Mouse (Mus musculus) stomach, embryonic 14.5 days (tissue): ENCODE results near the gene Ikzf3. TPM values are rescaled to one million over a fixed set of nuclear protein-coding genes. Genes with fewer than 3 reads are reported as not detected.

Source experiments
- ATAC-seq: fragments of 200-750 bp; cut with Nextera tagmentation; 2 replicates; pipeline ENCODE4 v1.8.0; 2017; ENCODE audit warnings: low read depth, moderate TSS enrichment; ENCODE audit not compliant: insufficient number of reproducible peaks, insufficient read depth, low FRiP score
- H3K27ac ChIP-seq: fragments of 300-500 bp; sonication (generic); 2 replicates; pipeline ENCODE4 v1.5.1; 2014; ENCODE audit warnings: mild to moderate bottlenecking, low read length, moderate library complexity, mixed read lengths
- H3K27me3 ChIP-seq: fragments of 300-500 bp; sonication (generic); 2 replicates; pipeline ENCODE4 v1.6.1; 2014; ENCODE audit warnings: low read length, control low read depth, mixed read lengths; ENCODE audit not compliant: control insufficient read depth, insufficient read depth
- H3K36me3 ChIP-seq: fragments of 300-500 bp; sonication (generic); 2 replicates; pipeline ENCODE4 v1.6.1; 2014; ENCODE audit warnings: mild to moderate bottlenecking, control low read depth, low read length, moderate library complexity, mixed read lengths; ENCODE audit not compliant: control insufficient read depth, insufficient read depth
- H3K4me1 ChIP-seq: fragments of 300-500 bp; sonication (generic); 2 replicates; pipeline ENCODE4 v1.6.1; 2014; ENCODE audit warnings: low read length, control low read depth, mixed read lengths; ENCODE audit not compliant: control insufficient read depth, insufficient read depth
- H3K4me2 ChIP-seq: fragments of 300-500 bp; sonication (generic); replicated peaks from 2 replicates; pipeline ENCODE4 v1.6.1; 2014; ENCODE audit warnings: low read depth, low read length, control low read depth
- H3K4me3 ChIP-seq: fragments of 300-500 bp; sonication (generic); 2 replicates; pipeline ENCODE4 v1.5.1; 2014; ENCODE audit warnings: low read depth, low read length, control low read depth
- H3K9ac ChIP-seq: fragments of 300-500 bp; sonication (generic); replicated peaks from 2 replicates; pipeline ENCODE4 v1.6.1; 2014; ENCODE audit warnings: low read depth, mild to moderate bottlenecking, control low read depth, low read length, moderate library complexity, mixed read lengths
- H3K9me3 ChIP-seq: fragments of 300-500 bp; sonication (generic); 2 replicates; pipeline ENCODE4 v1.6.1; 2016; ENCODE audit warnings: low read depth, low read length, control low read depth; ENCODE audit not compliant: control insufficient read depth
- WGBS: fragments of 180-500 bp; shearing (Covaris S2); extraction: QIAGEN DNeasy Blood & Tissue Kit; methylation state at CpG from one replicate; pipeline ENCODE4 v1.1.7; 2014; 5-methylcytosine and 5-hydroxymethylcytosine counted together
- polyA plus RNA-seq: library from polyadenylated mRNA; unstranded; fragments of >200 nt; fragmentation: Nextera tagmentation; extraction: Ambion mirVana; gene quantifications from 2 replicates; pipeline ENCODE4 v1.2.1, GENCODE M21; 2014

The Ikzf3 gene
- polyA plus RNA-seq, 1 experiment from 2014 or later, result 0.23 TPM

DNA sequence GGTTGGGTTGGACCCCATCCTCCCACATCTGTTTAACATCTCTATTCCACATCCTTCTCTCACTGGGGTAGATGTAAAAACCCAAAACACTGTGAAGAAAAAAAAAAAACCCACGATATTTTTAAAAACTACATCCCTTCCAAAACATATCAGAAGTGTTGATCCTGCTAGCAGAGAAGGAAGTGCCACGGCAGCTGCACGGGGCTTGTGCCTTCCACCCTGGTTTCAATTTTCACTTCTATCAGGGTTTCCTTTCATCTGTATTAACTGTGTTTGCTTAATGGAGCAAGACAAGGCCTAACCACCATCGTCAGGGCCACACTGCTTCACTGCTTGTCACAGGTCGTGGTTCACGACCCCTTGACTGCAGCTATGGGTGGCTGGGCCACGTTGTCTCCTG is 52.9 kb downstream of the Ikzf3 start:
- Histone ChIP-seq H3K9ac (no peak overlapping the region), H3K27me3 (no peaks in the 10 kb centered on the region), H3K36me3 (no peaks in the 10 kb centered on the region), H3K4me2 (no peak overlapping the region), H3K4me1 (no peaks in the 10 kb centered on the region), H3K27ac (no peak overlapping the region), H3K4me3 (no peak overlapping the region), H3K9me3 (no peaks in the 10 kb centered on the region)
- no peak for ATAC-seq
- 27% methylated on average over 7 of the region's 7 CpGs for WGBS

DNA sequence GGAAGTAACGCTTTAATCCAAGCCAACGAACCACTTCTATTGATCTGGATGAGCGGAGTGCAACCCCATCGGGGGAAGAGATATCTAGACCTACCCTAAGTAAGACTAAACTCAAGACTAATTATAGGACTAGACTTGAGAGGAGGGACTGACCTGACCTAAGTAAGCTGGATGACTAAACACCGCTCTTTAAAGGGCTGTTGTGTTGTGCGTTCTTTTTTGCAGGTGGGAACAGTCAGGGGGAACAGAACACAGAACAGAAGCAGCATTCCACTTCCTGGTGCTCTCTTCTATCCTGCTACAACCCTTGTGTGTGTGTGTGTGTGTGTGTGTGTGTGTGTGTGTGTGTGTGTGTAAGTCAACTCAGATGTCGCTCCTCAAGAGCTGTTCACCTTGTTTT is 54.3 kb downstream of the Ikzf3 start:
- ATAC-seq, result no peak
- no peak overlapping the region for H3K4me3 ChIP-seq
- H3K36me3 ChIP-seq, result no peaks in the 10 kb centered on the region
- H3K4me2 ChIP-seq, result no peak overlapping the region
- WGBS, result 89% methylated on average over 7 of the region's 7 CpGs
- no peaks in the 10 kb centered on the region for H3K9me3 ChIP-seq
- H3K27me3 ChIP-seq, result no peaks in the 10 kb centered on the region
- no peak overlapping the region for H3K9ac ChIP-seq
- no peak overlapping the region for H3K27ac ChIP-seq
- H3K4me1 ChIP-seq, result no peaks in the 10 kb centered on the region

DNA sequence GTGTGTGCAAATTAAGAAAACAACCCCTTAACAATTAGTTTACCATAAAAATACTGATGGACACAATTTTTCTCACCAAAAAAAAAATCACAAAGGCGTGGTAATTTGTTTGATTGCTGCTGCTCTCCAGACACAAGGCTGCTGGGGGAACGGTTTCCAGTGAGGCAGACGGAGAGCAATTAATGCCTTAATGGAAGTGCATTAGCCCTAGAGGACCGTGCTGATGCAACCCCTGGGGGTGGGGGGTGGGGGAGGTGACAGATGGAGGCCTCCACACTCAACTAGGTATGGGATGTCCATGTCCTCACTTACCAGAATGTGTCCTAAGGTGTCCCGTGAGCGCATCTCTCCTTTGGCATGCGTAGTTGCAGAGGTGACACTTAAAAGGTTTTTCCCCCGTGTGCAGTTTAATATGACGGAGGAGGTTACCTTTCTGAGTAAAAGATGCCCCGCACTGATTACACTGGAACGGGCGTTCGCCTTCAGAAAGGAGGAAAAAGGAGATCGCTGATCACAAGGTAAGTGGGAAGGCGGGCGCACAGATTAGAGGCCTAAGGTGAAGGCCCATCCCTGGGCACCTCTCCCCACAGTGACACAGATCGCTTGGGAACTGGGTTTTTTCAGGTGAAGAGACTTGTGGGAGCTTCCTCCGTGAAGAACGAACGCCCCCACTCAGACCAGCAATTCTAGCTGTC is 57.1 kb downstream of the Ikzf3 start:
- Histone ChIP-seq H3K27me3 (no peaks in the 10 kb centered on the region), H3K4me1 (no peaks in the 10 kb centered on the region), H3K36me3 (no peaks in the 10 kb centered on the region), H3K9ac (no peak overlapping the region), H3K27ac (no peak overlapping the region), H3K4me3 (no peak overlapping the region), H3K9me3 (no peaks in the 10 kb centered on the region), H3K4me2 (no peak overlapping the region)
- 64% methylated on average over 20 of the region's 20 CpGs for WGBS
- no peak for ATAC-seq

DNA sequence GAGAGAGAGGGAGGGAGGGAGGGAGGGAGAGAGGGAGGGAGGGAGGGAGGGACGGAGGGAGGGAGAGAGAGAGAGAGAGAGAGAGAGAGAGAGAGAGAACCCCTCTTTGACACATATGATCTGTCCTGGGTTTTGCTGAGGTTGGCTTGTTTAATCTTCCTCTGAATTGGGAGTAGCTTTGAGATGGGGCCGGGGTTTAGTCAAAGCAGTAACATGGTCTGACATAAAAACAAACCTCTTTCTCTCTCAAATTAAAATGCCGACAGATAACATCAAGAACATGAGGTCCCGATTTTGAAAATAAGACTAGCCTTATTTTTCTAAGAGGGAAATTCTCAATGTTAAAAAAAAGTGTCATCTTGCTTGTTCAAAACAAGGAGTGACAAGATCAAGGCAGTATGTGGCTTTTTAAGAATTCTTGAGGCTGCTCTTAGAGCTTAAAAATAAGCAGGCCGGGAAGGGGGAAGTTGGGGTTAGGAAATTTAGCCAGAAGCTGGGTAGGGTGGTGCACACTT is 58.2 kb downstream of the Ikzf3 start:
- Histone ChIP-seq H3K9me3 (no peaks in the 10 kb centered on the region), H3K9ac (no peak overlapping the region), H3K27ac (no peak overlapping the region), H3K4me1 (no peaks in the 10 kb centered on the region), H3K27me3 (no peaks in the 10 kb centered on the region), H3K4me3 (no peak overlapping the region), H3K36me3 (no peaks in the 10 kb centered on the region), H3K4me2 (no peak overlapping the region)
- 73% methylated on average over 4 of the region's 5 CpGs for WGBS
- ATAC-seq, result no peak

DNA sequence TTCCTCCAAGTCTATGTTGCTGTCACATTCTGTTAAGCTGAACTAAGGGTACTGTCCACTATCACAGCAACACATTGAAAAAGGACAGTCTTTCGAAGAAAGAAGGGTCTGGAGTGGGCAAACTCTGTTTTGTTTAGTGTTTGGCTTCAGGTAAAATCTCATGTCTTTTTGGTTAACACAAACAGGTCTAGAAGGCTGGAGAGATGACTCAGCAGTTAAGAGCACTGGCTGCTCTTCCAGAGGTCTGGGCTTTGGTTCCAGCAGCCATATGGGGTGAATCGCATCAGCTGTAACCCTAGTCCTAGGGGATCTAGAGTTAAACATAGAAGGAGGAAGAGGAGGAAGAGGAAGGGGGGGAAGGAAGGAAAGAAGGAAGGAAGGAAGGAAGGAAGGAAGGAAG is 60.1 kb downstream of the Ikzf3 start:
- no peak overlapping the region for H3K27ac ChIP-seq

DNA sequence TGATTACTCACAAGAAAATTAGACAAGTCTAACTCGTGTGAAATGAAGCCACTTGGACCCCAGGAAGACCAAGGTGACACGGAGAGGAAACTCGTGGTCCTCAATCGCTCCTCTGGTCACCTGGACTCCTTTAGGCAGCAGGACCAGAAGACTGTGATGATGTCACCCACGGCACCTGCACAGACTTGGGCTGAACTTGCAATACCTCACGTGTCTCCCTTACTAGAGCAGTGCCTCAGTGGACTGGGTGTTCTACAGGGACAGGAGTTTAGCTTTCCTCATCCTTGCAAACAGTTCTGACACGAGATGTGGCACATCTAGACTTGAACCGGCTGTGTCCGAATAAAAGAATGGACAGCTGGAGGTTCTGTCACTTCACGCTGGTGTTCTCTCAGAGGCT is 63.8 kb downstream of the Ikzf3 start:
- Histone ChIP-seq H3K27ac (no peak overlapping the region), H3K4me2 (no peak overlapping the region), H3K9me3 (no peaks in the 10 kb centered on the region), H3K4me3 (no peak overlapping the region), H3K27me3 (no peaks in the 10 kb centered on the region), H3K36me3 (no peaks in the 10 kb centered on the region), H3K4me1 (no peaks in the 10 kb centered on the region), H3K9ac (no peak overlapping the region)
- WGBS, result 84% methylated on average over 10 of the region's 10 CpGs
- ATAC-seq, result no peak

More for the DNA sequence above, 60.1 kb downstream of the Ikzf3 start:
- H3K9me3 ChIP-seq, result no peaks in the 10 kb centered on the region
- H3K4me2 ChIP-seq, result no peak overlapping the region
- no peak overlapping the region for H3K9ac ChIP-seq
- no peaks in the 10 kb centered on the region for H3K4me1 ChIP-seq
- no peak overlapping the region for H3K4me3 ChIP-seq
- H3K36me3 ChIP-seq, result no peaks in the 10 kb centered on the region
- ATAC-seq, result no peak
- 87% methylated on average over 2 of the region's 2 CpGs for WGBS
- no peaks in the 10 kb centered on the region for H3K27me3 ChIP-seq

DNA sequence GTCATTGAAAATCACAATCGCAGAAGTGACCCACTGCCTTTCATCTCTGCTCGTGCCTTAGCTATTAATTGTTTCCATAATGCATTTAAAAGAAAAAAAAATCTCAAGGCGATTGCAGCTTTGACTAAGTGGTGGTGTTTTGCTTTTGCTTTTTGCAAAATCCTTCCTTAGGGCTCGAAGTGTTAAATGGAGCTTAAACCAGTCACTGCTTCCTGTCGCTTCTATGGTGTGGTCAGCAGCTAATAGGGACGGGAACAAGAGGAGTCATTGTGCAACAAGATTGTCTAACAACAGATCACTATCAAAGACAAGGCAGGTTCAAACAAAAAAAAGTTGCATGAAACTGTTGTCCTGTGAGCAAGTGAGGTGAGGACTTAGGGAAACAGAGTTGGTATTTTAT is 64.6 kb downstream of the Ikzf3 start:
- H3K36me3 ChIP-seq, result no peaks in the 10 kb centered on the region
- H3K9ac ChIP-seq, result no peak overlapping the region
- H3K4me1 ChIP-seq, result no peaks in the 10 kb centered on the region
- H3K27me3 ChIP-seq, result no peaks in the 10 kb centered on the region
- 68% methylated on average over 6 of the region's 6 CpGs for WGBS
- H3K9me3 ChIP-seq, result no peaks in the 10 kb centered on the region
- no peak overlapping the region for H3K4me2 ChIP-seq
- no peak for ATAC-seq
- H3K4me3 ChIP-seq, result no peak overlapping the region
- no peak overlapping the region for H3K27ac ChIP-seq

DNA sequence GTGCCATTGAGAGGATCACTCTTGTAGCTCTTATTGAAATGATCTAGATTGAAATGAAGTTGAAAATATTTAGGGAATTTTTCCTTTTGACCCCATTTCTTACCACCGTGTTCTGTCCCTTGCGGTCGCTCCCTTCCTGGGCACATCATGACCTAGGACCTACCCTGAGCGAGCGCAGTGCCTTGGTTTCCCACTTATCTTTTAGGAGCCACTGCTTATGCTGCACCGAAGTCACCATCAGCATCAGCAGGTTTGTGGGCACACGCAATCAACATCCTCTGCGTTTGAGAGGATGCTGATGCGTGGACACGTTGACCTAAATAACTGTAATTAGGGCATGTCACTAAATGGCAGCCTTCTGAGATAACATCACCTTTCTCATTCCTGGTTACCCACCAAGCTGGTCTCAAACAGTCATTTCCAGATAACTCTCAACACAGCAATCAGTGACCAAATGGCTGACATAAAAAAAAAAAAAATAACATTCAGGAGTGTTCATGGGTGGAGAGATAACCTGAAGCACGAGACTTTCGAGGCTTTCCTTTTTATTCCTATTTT is 65.8 kb downstream of the Ikzf3 start:
- H3K27ac ChIP-seq, result no peak overlapping the region
- no peak for ATAC-seq
- 88% methylated on average over 12 of the region's 12 CpGs for WGBS

More for the DNA sequence above, 65.8 kb downstream of the Ikzf3 start:
- Histone ChIP-seq H3K27me3 (no peaks in the 10 kb centered on the region), H3K9me3 (no peaks in the 10 kb centered on the region), H3K4me2 (no peak overlapping the region), H3K4me3 (no peak overlapping the region), H3K4me1 (no peaks in the 10 kb centered on the region), H3K9ac (no peak overlapping the region), H3K36me3 (no peaks in the 10 kb centered on the region)
